Mouse (Mus musculus) midbrain, embryonic 16.5 days (tissue): ENCODE data around the gene Spdef. TPM values are rescaled to one million over a fixed set of nuclear protein-coding genes. Genes with fewer than 3 reads are reported as not detected.

Experiments
- ATAC-seq: fragments of 200-750 bp; cut with Nextera tagmentation; 2 replicates; pipeline ENCODE4 v1.8.0; 2017; ENCODE audit warnings: moderate TSS enrichment
- H3K27ac ChIP-seq: fragments of 300-500 bp; sonication (generic); 2 replicates; pipeline ENCODE4 v1.5.1; 2014; ENCODE audit warnings: mild to moderate bottlenecking, low read length, mixed read lengths
- H3K27me3 ChIP-seq: fragments of 300-500 bp; sonication (generic); 2 replicates; pipeline ENCODE4 v1.6.1; 2014; ENCODE audit warnings: low read depth, low read length, mixed read lengths; ENCODE audit not compliant: control insufficient read depth, insufficient read depth
- H3K36me3 ChIP-seq: fragments of 300-500 bp; sonication (generic); 2 replicates; pipeline ENCODE4 v1.6.1; 2014; ENCODE audit warnings: mild to moderate bottlenecking, low read length, moderate library complexity, mixed read lengths; ENCODE audit not compliant: control insufficient read depth, insufficient read depth
- H3K4me1 ChIP-seq: fragments of 300-500 bp; sonication (generic); 2 replicates; pipeline ENCODE4 v1.6.1; 2014; ENCODE audit warnings: mild to moderate bottlenecking, low read length, mixed read lengths; ENCODE audit not compliant: control insufficient read depth, insufficient read depth
- H3K4me2 ChIP-seq: fragments of 300-500 bp; sonication (generic); 2 replicates; pipeline ENCODE4 v1.6.1; 2014; ENCODE audit warnings: mild to moderate bottlenecking, low read length, mixed read lengths
- H3K4me3 ChIP-seq: fragments of 300-500 bp; sonication (generic); 2 replicates; pipeline ENCODE4 v1.5.1; 2014; ENCODE audit warnings: low read depth, mild to moderate bottlenecking, low read length, moderate library complexity, mixed read lengths
- H3K9ac ChIP-seq: fragments of 300-500 bp; sonication (generic); 2 replicates; pipeline ENCODE4 v1.6.1; 2014; ENCODE audit warnings: low read depth, low read length, mixed read lengths
- H3K9me3 ChIP-seq: fragments of 300-500 bp; sonication (generic); replicated peaks from 2 replicates; pipeline ENCODE4 v1.6.1; 2014; ENCODE audit warnings: mild to moderate bottlenecking, low read length, mixed read lengths; ENCODE audit not compliant: control insufficient read depth, poor library complexity, severe bottlenecking
- WGBS: fragments of 180-500 bp; shearing (Covaris S2); extraction: QIAGEN DNeasy Blood & Tissue Kit; methylation state at CpG from one replicate; pipeline ENCODE4 v1.1.7; 2014; 5-methylcytosine and 5-hydroxymethylcytosine counted together
- polyA plus RNA-seq: library from polyadenylated mRNA; unstranded; fragments of >200 nt; fragmentation: Nextera tagmentation; extraction: Ambion mirVana; gene quantifications from 2 replicates; pipeline ENCODE4 v1.2.1, GENCODE M21; 2015

Spdef gene
- polyA plus RNA-seq, 1 experiment from 2014 or later, result 1.5 TPM

GRCm38 (mm10) chr17:27719663-27720062, 9.1 kb downstream of the Spdef start:
- 73% methylated on average over 14 of the region's 14 CpGs for WGBS

GRCm38 (mm10) chr17:27718250-27718649, 10.5 kb downstream of the Spdef start:
- Histone ChIP-seq H3K4me1 (peaks cover 10% of the 10 kb centered on the region), H3K36me3 (no peaks in the 10 kb centered on the region), H3K27me3 (no peaks in the 10 kb centered on the region; the same call in 1 of the 2 replicates), H3K4me3 (no peak overlapping the region), H3K4me2 (no peak overlapping the region), H3K9ac (peak overlapping the region; percentile 15; the same call in 1 of the 2 replicates), H3K27ac (no peak overlapping the region), H3K9me3 (no peaks in the 10 kb centered on the region)
- 54% methylated on average over 5 of the region's 5 CpGs for WGBS
- ATAC-seq, result no peak

More at GRCm38 (mm10) chr17:27719663-27720062, 9.1 kb downstream of the Spdef start:
- no peak overlapping the region for H3K9ac ChIP-seq
- H3K4me2 ChIP-seq, result no peak overlapping the region
- H3K4me1 ChIP-seq, result peaks cover 10% of the 10 kb centered on the region
- no peak overlapping the region for H3K4me3 ChIP-seq
- no peaks in the 10 kb centered on the region; the same call in 1 of the 2 replicates for H3K27me3 ChIP-seq
- no peak for ATAC-seq
- no peaks in the 10 kb centered on the region for H3K9me3 ChIP-seq
- no peaks in the 10 kb centered on the region for H3K36me3 ChIP-seq
- no peak overlapping the region for H3K27ac ChIP-seq

- Histone ChIP-seq H3K4me2 (peak overlapping the region; percentile 59), H3K4me1 (peaks cover 10% of the 10 kb centered on the region), H3K27ac (no peak overlapping the region), H3K27me3 (no peaks in the 10 kb centered on the region; the same call in 1 of the 2 replicates), H3K9ac (peak overlapping the region; percentile 57), H3K36me3 (no peaks in the 10 kb centered on the region), H3K9me3 (no peaks in the 10 kb centered on the region), H3K4me3 (peak overlapping the region; percentile 31)
- ATAC-seq, result peak; percentile 59
- WGBS, result 3% methylated on average over 16 of the region's 16 CpGs
These were observed 12.0 kb downstream of the Spdef start for GRCm38 (mm10) chr17:27716804-27717203.

- no peak overlapping the region for H3K27ac ChIP-seq
- 53% methylated on average over 1 of the region's 1 CpGs for WGBS
These were observed 15.9 kb downstream of the Spdef start for GRCm38 (mm10) chr17:27712832-27713231.

GRCm38 (mm10) chr17:27709650-27710049, 19.1 kb downstream of the Spdef start:
- no peaks in the 10 kb centered on the region for H3K9me3 ChIP-seq
- 81% methylated on average over 5 of the region's 5 CpGs for WGBS
- H3K4me1 ChIP-seq, result no peaks in the 10 kb centered on the region
- H3K36me3 ChIP-seq, result 0 out of 2 replicates have a peak, but pooled peaks cover 2% of the 10 kb centered on the region
- no peak for ATAC-seq
- H3K9ac ChIP-seq, result no peak overlapping the region
- H3K4me3 ChIP-seq, result no peak overlapping the region
- H3K27ac ChIP-seq, result no peak overlapping the region
- no peak overlapping the region for H3K4me2 ChIP-seq
- peaks cover 4% of the 10 kb centered on the region; the same call in 1 of the 2 replicates for H3K27me3 ChIP-seq

More at GRCm38 (mm10) chr17:27712832-27713231, 15.9 kb downstream of the Spdef start:
- Histone ChIP-seq H3K9me3 (no peaks in the 10 kb centered on the region), H3K4me2 (no peak overlapping the region), H3K36me3 (no peaks in the 10 kb centered on the region), H3K4me3 (no peak overlapping the region), H3K27me3 (no peaks in the 10 kb centered on the region; the same call in 1 of the 2 replicates), H3K4me1 (peaks cover 4% of the 10 kb centered on the region), H3K9ac (no peak overlapping the region)
- ATAC-seq, result no peak

- Histone ChIP-seq H3K36me3 (0 out of 2 replicates have a peak, but pooled peaks cover 2% of the 10 kb centered on the region), H3K27ac (no peak overlapping the region), H3K4me2 (peak overlapping the region; percentile 42), H3K9ac (peak overlapping the region; percentile 27; the same call in 1 of the 2 replicates), H3K27me3 (0 out of 2 replicates have a peak, but pooled peaks cover 4% of the 10 kb centered on the region), H3K9me3 (no peaks in the 10 kb centered on the region), H3K4me3 (no peak overlapping the region), H3K4me1 (no peaks in the 10 kb centered on the region)
- 5% methylated on average over 25 of the region's 25 CpGs for WGBS
- ATAC-seq, result peak; percentile 66
These were observed 20.6 kb downstream of the Spdef start for GRCm38 (mm10) chr17:27707954-27708661.

GRCm38 (mm10) chr17:27705661-27706060, 23.1 kb downstream of the Spdef start:
- Histone ChIP-seq H3K9me3 (no peaks in the 10 kb centered on the region), H3K9ac (no peak overlapping the region), H3K4me1 (peaks cover 9% of the 10 kb centered on the region), H3K4me3 (no peak overlapping the region), H3K27me3 (0 out of 2 replicates have a peak, but pooled peaks cover 4% of the 10 kb centered on the region), H3K4me2 (no peak overlapping the region), H3K36me3 (0 out of 2 replicates have a peak, but pooled peaks cover 2% of the 10 kb centered on the region), H3K27ac (no peak overlapping the region)
- ATAC-seq, result no peak
- WGBS, result 39% methylated on average over 9 of the region's 10 CpGs

- 65% methylated on average over 5 of the region's 5 CpGs for WGBS
- Histone ChIP-seq H3K27me3 (0 out of 2 replicates have a peak, but pooled peaks cover 4% of the 10 kb centered on the region), H3K9me3 (no peaks in the 10 kb centered on the region; the same call in 1 of the 2 replicates), H3K4me3 (no peak overlapping the region), H3K4me1 (peaks cover 9% of the 10 kb centered on the region), H3K4me2 (no peak overlapping the region), H3K36me3 (0 out of 2 replicates have a peak, but pooled peaks cover 2% of the 10 kb centered on the region), H3K9ac (no peak overlapping the region), H3K27ac (no peak overlapping the region)
- ATAC-seq, result no peak
These were observed 24.7 kb downstream of the Spdef start for GRCm38 (mm10) chr17:27703961-27704621.
